Mouse (Mus musculus): Measurements from ENCODE around the gene 1700084M14Rik. TPM values are rescaled to one million over a fixed set of nuclear protein-coding genes. Genes with fewer than 3 reads are reported as not detected.

1700084M14Rik gene
- not detected for polyA plus RNA-seq (2017; shearing (Covaris generic))

GRCm38 (mm10) chrX:91575811-91576210, at the start of gene 1700084M14Rik:
Gene 1700084M14Rik (minus strand): TSS chrX:91575911.

Other genes starting within 250 kb of the 1700084M14Rik start
- gene Mageb2, start 244.2 kb downstream of the 1700084M14Rik start, polyA plus RNA-seq (2017; shearing (Covaris generic)): not detected
- not detected for gene Gm5072, start 183.4 kb downstream of the 1700084M14Rik start, polyA plus RNA-seq (2017; shearing (Covaris generic))
- gene Gm8914, start 95.8 kb downstream of the 1700084M14Rik start, polyA plus RNA-seq (2017; shearing (Covaris generic)): not detected
- gene Gm14781, start 56.3 kb upstream of the 1700084M14Rik start, polyA plus RNA-seq (2017; shearing (Covaris generic)): not detected
- not detected for gene Mageb5, start 207.1 kb upstream of the 1700084M14Rik start, polyA plus RNA-seq (2017; shearing (Covaris generic))